Mouse (Mus musculus) lung, postnatal 0 days (tissue): Measurements from ENCODE around the gene Smc6. TPM values are rescaled to one million over a fixed set of nuclear protein-coding genes. Genes with fewer than 3 reads are reported as not detected.

Source experiments
- ATAC-seq: fragments of 200-750 bp; cut with Nextera tagmentation; 2 replicates; pipeline ENCODE4 v1.8.0; 2017; ENCODE audit warnings: moderate library complexity
- DNase-seq: peaks from one replicate; pipeline ENCODE4 v3.0.0-alpha.2; 2016; ENCODE audit warnings: low spot score
- H3K27ac ChIP-seq: fragments of 300-500 bp; sonication (generic); 2 replicates; pipeline ENCODE4 v1.5.1; 2014; ENCODE audit warnings: antibody characterized with exemption, mild to moderate bottlenecking, low read length, mixed read lengths
- H3K27me3 ChIP-seq: fragments of 300-500 bp; sonication (generic); replicated peaks from 2 replicates; pipeline ENCODE4 v1.6.1; 2014; ENCODE audit warnings: low read length, mixed read lengths; ENCODE audit not compliant: insufficient read depth
- H3K36me3 ChIP-seq: fragments of 300-500 bp; sonication (generic); 2 replicates; pipeline ENCODE4 v1.6.1; 2014; ENCODE audit warnings: low read length, mixed read lengths; ENCODE audit not compliant: insufficient read depth
- H3K4me1 ChIP-seq: fragments of 300-500 bp; sonication (generic); 2 replicates; pipeline ENCODE4 v1.6.1; 2014; ENCODE audit warnings: antibody characterized with exemption, low read depth, low read length, mixed read lengths; ENCODE audit not compliant: insufficient read depth
- H3K4me2 ChIP-seq: fragments of 300-500 bp; sonication (generic); replicated peaks from 2 replicates; pipeline ENCODE4 v1.6.1; 2014; ENCODE audit warnings: low read depth, mild to moderate bottlenecking, low read length, moderate library complexity, mixed read lengths
- H3K4me3 ChIP-seq: fragments of 300-500 bp; sonication (generic); 2 replicates; pipeline ENCODE4 v1.5.1; 2014; ENCODE audit warnings: low read depth, low read length
- H3K9ac ChIP-seq: fragments of 300-500 bp; sonication (generic); replicated peaks from 2 replicates; pipeline ENCODE4 v1.6.1; 2014; ENCODE audit warnings: low read depth, mild to moderate bottlenecking
- H3K9me3 ChIP-seq: fragments of 300-500 bp; sonication (generic); 2 replicates; pipeline ENCODE4 v1.6.1; 2016; ENCODE audit warnings: low read length, mixed read lengths
- CTCF ChIP-seq: IDR thresholded peaks from 2 replicates; pipeline ENCODE4 v1.5.1; 2016; ENCODE audit warnings: antibody characterized with exemption, mild to moderate bottlenecking
- EP300 ChIP-seq: IDR thresholded peaks from 2 replicates; pipeline ENCODE4 v1.6.1; 2016; ENCODE audit warnings: antibody characterized with exemption, mild to moderate bottlenecking, control low read depth
- WGBS: fragments of 180-500 bp; shearing (Covaris S2); extraction: QIAGEN DNeasy Blood & Tissue Kit; methylation state at CpG from one replicate; pipeline ENCODE4 v1.1.7; 2014; 5-methylcytosine and 5-hydroxymethylcytosine counted together
- polyA plus RNA-seq: library from polyadenylated mRNA; unstranded; fragments of >200 nt; fragmentation: Nextera tagmentation; extraction: Ambion mirVana; gene quantifications from 2 replicates; pipeline ENCODE4 v1.2.1, GENCODE M21; 2015

Smc6 gene
- polyA plus RNA-seq, 1 experiment from 2014 or later, result 98.7 TPM

DNA sequence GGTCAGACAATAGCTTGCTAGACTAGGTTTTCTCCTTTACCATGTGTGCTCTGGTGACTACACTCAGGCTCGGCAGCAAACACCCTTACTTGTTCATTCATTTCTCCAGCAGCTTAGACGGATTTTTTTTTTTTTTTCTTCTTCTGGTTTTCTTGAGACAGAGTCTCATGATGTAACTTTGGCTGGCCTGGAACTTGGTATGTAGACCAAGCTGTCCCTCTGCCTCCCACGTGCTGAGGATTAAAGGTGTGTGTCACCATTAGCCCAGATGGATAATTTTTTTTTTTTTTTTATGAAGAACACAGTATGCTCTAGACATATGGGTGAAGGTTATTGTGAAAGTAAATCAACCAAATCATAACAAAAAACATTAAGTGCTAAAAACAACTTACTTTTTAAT is 15.4 kb upstream of the Smc6 start:
- Histone ChIP-seq H3K4me1 (no peaks in the 10 kb centered on the region), H3K4me2 (no peak overlapping the region), H3K27me3 (no peaks in the 10 kb centered on the region), H3K9ac (no peak overlapping the region), H3K4me3 (no peak overlapping the region), H3K27ac (no peak overlapping the region), H3K36me3 (no peaks in the 10 kb centered on the region), H3K9me3 (no peaks in the 10 kb centered on the region)
- TF ChIP-seq CTCF (no peak), EP300 (no peak)
- 71% methylated on average over 3 of the region's 3 CpGs for WGBS
- DNase-seq, result no peak
- no peak for ATAC-seq

DNA sequence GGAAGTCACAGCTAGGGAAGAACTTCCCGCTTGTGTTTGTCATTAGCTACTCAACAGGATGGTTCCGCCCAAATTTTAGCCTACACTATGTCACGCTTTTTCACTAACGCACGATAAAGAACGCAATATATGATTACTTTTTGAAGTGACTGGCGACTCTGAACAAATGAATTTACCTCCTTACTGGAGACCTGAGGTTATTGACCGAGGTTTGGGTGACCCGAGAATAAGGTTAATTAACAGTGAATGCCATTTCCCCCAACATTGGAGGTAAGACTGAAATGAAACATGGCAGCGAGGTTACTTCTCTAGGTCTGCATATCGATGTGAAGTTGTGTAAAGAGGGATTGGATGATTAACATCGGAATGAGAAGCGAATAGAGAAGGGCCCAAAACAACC is 791 bp upstream of the Smc6 start:
- Histone ChIP-seq H3K4me1 (peaks cover 14% of the 10 kb centered on the region; the same call in 1 of the 2 replicates), H3K36me3 (no peaks in the 10 kb centered on the region), H3K27ac (no peak overlapping the region), H3K27me3 (no peaks in the 10 kb centered on the region), H3K4me2 (peak overlapping the region; percentile 95), H3K4me3 (peak overlapping the region; percentile 87), H3K9me3 (no peaks in the 10 kb centered on the region), H3K9ac (peak overlapping the region; percentile 76)
- DNase-seq (no peak), ATAC-seq (no peak)
- WGBS, result under 1% methylated on average over 13 of the region's 13 CpGs
- TF ChIP-seq EP300 (no peak), CTCF (no peak)

DNA sequence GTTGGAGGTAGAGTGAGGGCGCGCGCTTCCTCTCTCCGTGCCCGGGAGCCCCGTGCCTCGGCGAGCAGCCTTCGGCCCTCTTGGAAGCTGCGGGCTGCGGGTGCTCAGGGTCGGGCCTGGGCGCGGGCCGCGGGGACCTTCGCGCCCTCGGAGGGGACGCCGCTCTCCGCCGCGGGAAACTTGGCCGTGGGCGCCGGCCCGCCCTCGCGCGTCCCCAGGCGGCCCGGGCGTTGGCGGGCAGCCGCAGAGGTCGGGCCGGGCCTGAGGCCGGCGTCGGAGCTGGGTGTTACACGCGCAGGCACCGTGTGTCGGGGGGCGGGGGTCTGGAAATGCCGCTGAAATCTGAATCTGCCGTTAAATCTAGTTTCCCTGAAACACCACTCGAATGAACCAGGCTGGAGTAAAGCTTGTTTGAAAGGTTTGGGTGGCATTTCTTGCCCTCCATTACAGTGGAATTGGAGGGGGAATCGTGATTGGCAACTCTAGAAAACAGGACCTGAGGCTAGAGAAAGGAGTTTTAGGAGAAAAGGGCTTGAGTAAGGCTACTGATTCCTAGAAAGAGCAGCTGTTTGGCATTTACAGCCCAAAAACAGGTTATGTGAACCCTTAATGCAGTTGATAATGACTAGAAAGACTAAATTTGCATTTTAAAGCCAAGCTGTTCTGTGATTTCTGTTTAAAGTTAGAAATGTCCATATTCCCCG is 748 bp downstream of the Smc6 start:
- Histone ChIP-seq H3K4me3 (peak overlapping the region; percentile 87), H3K27ac (peak overlapping the region; percentile 96), H3K27me3 (no peaks in the 10 kb centered on the region), H3K9ac (peak overlapping the region; percentile 76), H3K36me3 (no peaks in the 10 kb centered on the region), H3K4me2 (peak overlapping the region; percentile 95), H3K4me1 (peaks cover 14% of the 10 kb centered on the region; the same call in 1 of the 2 replicates), H3K9me3 (no peaks in the 10 kb centered on the region)
- DNase-seq (peak; percentile 64), ATAC-seq (peak; percentile 68)
- no peak for TF ChIP-seq CTCF
- no peak for TF ChIP-seq EP300
- under 1% methylated on average over 37 of the region's 51 CpGs for WGBS

DNA sequence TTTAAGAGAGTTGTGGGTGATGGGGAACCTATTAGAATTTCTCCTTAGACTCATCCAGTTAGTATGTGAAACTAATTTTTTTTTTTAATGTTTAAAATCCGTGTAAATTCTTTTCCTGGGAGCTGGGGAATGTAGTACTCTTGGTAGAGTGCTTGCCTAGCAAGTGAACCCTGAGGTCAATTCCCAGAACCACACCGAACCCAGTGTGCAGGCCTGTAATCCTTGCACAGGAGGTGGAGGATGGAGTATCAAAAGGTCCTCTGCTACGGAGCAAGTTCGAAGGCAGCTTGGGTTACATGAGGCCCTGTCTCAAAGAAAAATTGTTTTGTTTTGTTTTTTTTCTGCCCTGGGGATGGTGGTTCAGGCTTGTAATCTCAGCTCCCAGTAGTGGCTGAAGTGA is 1.3 kb downstream of the Smc6 start:
- H3K27ac ChIP-seq, result 0 out of 2 replicates have a peak overlapping the region, but pooled peaks have one; percentile 96
- peak overlapping the region; percentile 76; the same call in 1 of the 2 replicates for H3K9ac ChIP-seq
- no peak for TF ChIP-seq EP300
- TF ChIP-seq CTCF, result no peak
- ATAC-seq (no peak), DNase-seq (no peak)
- WGBS, result 3% methylated on average over 4 of the region's 4 CpGs
- peaks cover 14% of the 10 kb centered on the region; the same call in 1 of the 2 replicates for H3K4me1 ChIP-seq
- H3K9me3 ChIP-seq, result no peaks in the 10 kb centered on the region
- no peaks in the 10 kb centered on the region for H3K36me3 ChIP-seq
- H3K4me2 ChIP-seq, result peak overlapping the region; percentile 95
- H3K27me3 ChIP-seq, result no peaks in the 10 kb centered on the region
- H3K4me3 ChIP-seq, result peak overlapping the region; percentile 87

- H3K27me3 ChIP-seq, result no peaks in the 10 kb centered on the region
- TF ChIP-seq EP300 (no peak), CTCF (no peak)
- 85% methylated on average over 4 of the region's 4 CpGs for WGBS
These were observed 6.9 kb downstream of the Smc6 start for GRCm38 (mm10) chr12:11272568-11272967.

DNA sequence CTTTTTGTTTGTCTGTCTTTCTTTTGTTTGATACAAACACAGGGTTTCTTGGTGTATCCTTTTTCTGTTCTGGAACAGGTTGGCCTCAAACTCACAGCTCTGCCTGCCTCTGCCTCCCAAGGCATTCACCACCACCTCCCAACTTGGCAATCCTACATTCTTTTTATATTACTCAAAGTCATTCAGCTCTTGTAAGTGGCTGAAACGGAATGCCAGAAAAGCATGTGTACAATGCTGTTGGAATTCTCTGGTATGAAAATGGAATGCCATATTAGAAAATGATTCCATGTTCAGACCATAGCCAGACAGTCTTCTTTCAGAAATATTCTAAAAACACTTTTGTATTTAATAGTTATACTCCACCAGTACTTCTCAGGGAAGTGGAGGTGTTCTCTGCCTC is 7.5 kb downstream of the Smc6 start:
- peak; percentile 26 for DNase-seq
- Histone ChIP-seq H3K27me3 (no peaks in the 10 kb centered on the region), H3K27ac (no peak overlapping the region), H3K4me1 (no peaks in the 10 kb centered on the region), H3K4me3 (no peak overlapping the region), H3K9ac (no peak overlapping the region), H3K4me2 (no peak overlapping the region), H3K9me3 (no peaks in the 10 kb centered on the region), H3K36me3 (peaks cover 4% of the 10 kb centered on the region; the same call in 1 of the 2 replicates)
- TF ChIP-seq EP300 (peak; percentile 76), CTCF (no peak)
- 48% methylated on average over 1 of the region's 1 CpGs for WGBS
- ATAC-seq, result peak; percentile 41; the same call in 1 of the 2 replicates

More at GRCm38 (mm10) chr12:11272568-11272967, 6.9 kb downstream of the Smc6 start:
- Histone ChIP-seq H3K9me3 (no peaks in the 10 kb centered on the region), H3K4me3 (no peak overlapping the region), H3K9ac (no peak overlapping the region), H3K4me2 (no peak overlapping the region), H3K36me3 (peaks cover 3% of the 10 kb centered on the region; the same call in 1 of the 2 replicates), H3K4me1 (no peaks in the 10 kb centered on the region), H3K27ac (no peak overlapping the region)
- ATAC-seq, result no peak
- DNase-seq, result no peak
